ENCODE assay signal across 22 mouse cellular contexts in the genomic region with DNA sequence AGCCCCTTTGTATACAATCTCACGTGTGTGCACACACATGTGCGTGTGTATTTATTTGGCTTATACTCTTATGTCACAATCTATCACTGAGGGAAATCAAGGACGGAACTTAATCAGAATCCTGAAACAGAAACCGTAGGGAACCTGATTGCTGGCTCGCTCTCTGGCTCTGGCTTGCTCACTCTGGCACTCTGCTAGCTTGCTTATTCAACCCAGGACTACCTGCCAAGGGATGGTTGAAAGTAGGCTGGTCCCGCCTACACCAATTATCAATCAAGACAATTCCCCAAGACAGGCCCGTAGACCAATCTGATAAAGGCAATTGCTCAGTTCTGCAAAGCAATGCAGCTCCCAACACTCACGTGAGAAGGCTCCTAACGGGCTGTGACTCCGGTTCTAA.
DNase-seq lines count a peak whose midpoint lies in the region; ATAC-seq lines count a peak whose summit lies in the region.
"Had no signal": no experiment of that assay in that cellular context is flagged by ENCODE, and none has a peak within 500 bp of the region (broad histone marks: within the 10 kb centered on the region; RNA-seq: fewer than 3 reads in every experiment).

No protein-coding gene starts in this region.

- H3K27me3 ChIP-seq in heart, embryonic 14.5 days (ENCODE audit: control insufficient read depth, insufficient read depth, low read length), result peaks cover 8% of the 10 kb centered on the region; the same call in 1 of the 2 replicates
- H3K27me3 ChIP-seq: forebrain, embryonic 13.5 days had no signal

- H3K4me3 ChIP-seq in heart, embryonic 14.5 days (ENCODE audit: control insufficient read depth in 1 of 2, insufficient read depth in 1 of 2, low read depth in 1 of 2, low read length in 2 of 2), result no peak overlapping the region
- H3K4me3 ChIP-seq: forebrain, embryonic 13.5 days; heart, adult 2 months; left cerebral cortex, adult 2 months; megakaryocyte, embryonic 14.5 days; neural tube, embryonic 13.5 days had no signal

- peak; percentile 83 for DNase-seq in adrenal gland, adult 2 months
- DNase-seq in adrenal gland, postnatal 4 days (ENCODE audit: low spot score in 2 of 2), result no peak
- no peak for DNase-seq in heart, adult 9 months (ENCODE audit: low spot score in 2 of 2)
- DNase-seq in adrenal gland, postnatal 14 days, result peak; percentile 59
- DNase-seq in layer of hippocampus, adult 9-11 months, result peak; percentile 55
- DNase-seq: gastrocnemius, postnatal 14 days; heart, adult 2 months; kidney, postnatal 36 days; left cerebral cortex, postnatal 4 days; liver; lung, adult 18-20 months; lung, postnatal 14 days; midbrain, embryonic 14.5 days had no signal

- H3K9ac ChIP-seq in heart, embryonic 14.5 days (ENCODE audit: low read length), result 0 out of 2 replicates have a peak overlapping the region, but pooled peaks have one; percentile 1
- H3K9ac ChIP-seq: forebrain, embryonic 13.5 days; hindbrain, embryonic 14.5 days; neural tube, embryonic 13.5 days had no signal

- H3K9me3 ChIP-seq in heart, embryonic 14.5 days (ENCODE audit: control insufficient read depth, low read length), result no peaks in the 10 kb centered on the region
- H3K9me3 ChIP-seq: forebrain, embryonic 13.5 days; megakaryocyte, embryonic 14.5 days; neural tube, embryonic 13.5 days had no signal

- no peaks in the 10 kb centered on the region for H3K36me3 ChIP-seq in heart, embryonic 14.5 days (ENCODE audit: control insufficient read depth, insufficient read depth, low read length)
- H3K36me3 ChIP-seq: G1E; neural tube, embryonic 13.5 days had no signal

- peaks cover 61 to 82% of the 10 kb centered on the region in 2 experiments for H3K4me1 ChIP-seq in heart, embryonic 14.5 days (ENCODE audit: control insufficient read depth in 2 of 2, insufficient read depth in 2 of 2, low read length in 2 of 2)
- H3K4me1 ChIP-seq: megakaryocyte, embryonic 14.5 days had no signal

- no peak overlapping the region for H3K4me2 ChIP-seq in heart, embryonic 14.5 days (ENCODE audit: low read length)
- H3K4me2 ChIP-seq: forebrain, embryonic 13.5 days; hindbrain, embryonic 14.5 days; neural tube, embryonic 13.5 days had no signal

- ATAC-seq in heart, embryonic 14.5 days (ENCODE audit: insufficient number of reproducible peaks, insufficient read depth, low FRiP score, low read depth), result no peak
- ATAC-seq in megakaryocyte, adult 5-6 weeks (ENCODE audit: poor library complexity, severe bottlenecking), result no peak
- no peak for ATAC-seq in erythroid progenitor cell, adult 5-6 weeks (replicated peaks; ENCODE audit: low FRiP score, poor library complexity, severe bottlenecking)
- ATAC-seq: forebrain, embryonic 13.5 days had no signal

- H3K27ac ChIP-seq in heart, embryonic 14.5 days (replicated peaks in 1 of 2; ENCODE audit: control insufficient read depth in 1 of 2, insufficient read depth in 1 of 2, low read depth in 2 of 2, low read length in 2 of 2), result no peak overlapping the region
- H3K27ac ChIP-seq: forebrain, embryonic 13.5 days; heart, adult 2 months; hindbrain, embryonic 14.5 days; left cerebral cortex, adult 2 months; neural tube, embryonic 13.5 days had no signal

- WGBS in heart, embryonic 14.5 days, result 66% methylated on average over 10 of the region's 10 CpGs

Comparison
In these comparisons a context has a peak if more than half of its experiments do, and no peak if none do; other contexts are left out.
1. DNase-seq: peak in adrenal gland, adult 2 months (single experiment), adrenal gland, postnatal 14 days (single experiment) and layer of hippocampus, adult 9-11 months (single experiment); none in adrenal gland, postnatal 4 days (0 of 2) and heart, adult 9 months (0 of 2).